Mouse (Mus musculus) neural tube, embryonic 13.5 days (tissue): ENCODE data around the gene Fcho2. TPM values are rescaled to one million over a fixed set of nuclear protein-coding genes. Genes with fewer than 3 reads are reported as not detected.

Experiments
- ATAC-seq: fragments of 200-750 bp; cut with Nextera tagmentation; 2 replicates; pipeline ENCODE4 v1.8.0; 2017; ENCODE audit warnings: low read depth, mild to moderate bottlenecking, moderate TSS enrichment, moderate library complexity
- H3K27ac ChIP-seq: fragments of 300-500 bp; sonication (generic); replicated peaks from 2 replicates; pipeline ENCODE4 v1.5.1; 2015; ENCODE audit warnings: moderate library complexity, mild to moderate bottlenecking, inconsistent platforms
- H3K27me3 ChIP-seq: fragments of 300-500 bp; sonication (generic); 2 replicates; pipeline ENCODE4 v1.6.1; 2015; ENCODE audit warnings: mild to moderate bottlenecking, inconsistent platforms
- H3K36me3 ChIP-seq: fragments of 300-500 bp; sonication (generic); 2 replicates; pipeline ENCODE4 v1.6.1; 2015; ENCODE audit warnings: mild to moderate bottlenecking, inconsistent platforms
- H3K4me1 ChIP-seq: fragments of 300-500 bp; sonication (generic); replicated peaks from 2 replicates; pipeline ENCODE4 v1.6.1; 2015; ENCODE audit warnings: inconsistent platforms
- H3K4me2 ChIP-seq: fragments of 300-500 bp; sonication (generic); 2 replicates; pipeline ENCODE4 v1.6.1; 2015; ENCODE audit warnings: inconsistent platforms, mild to moderate bottlenecking, moderate library complexity
- H3K4me3 ChIP-seq: fragments of 300-500 bp; sonication (generic); 2 replicates; pipeline ENCODE4 v1.5.1; 2015; ENCODE audit warnings: mild to moderate bottlenecking, inconsistent platforms
- H3K9ac ChIP-seq: fragments of 300-500 bp; sonication (generic); 2 replicates; pipeline ENCODE4 v1.6.1; 2015; ENCODE audit warnings: moderate library complexity, mild to moderate bottlenecking, inconsistent platforms
- H3K9me3 ChIP-seq: fragments of 300-500 bp; sonication (generic); 2 replicates; pipeline ENCODE4 v1.6.1; 2016; ENCODE audit warnings: inconsistent platforms
- WGBS: fragments of 180-500 bp; shearing (Covaris S2); methylation state at CpG from one replicate; pipeline ENCODE4 v1.1.7; 2015; 5-methylcytosine and 5-hydroxymethylcytosine counted together
- polyA plus RNA-seq: library from polyadenylated mRNA; unstranded; fragments of >200 nt; fragmentation: Nextera tagmentation; extraction: Ambion mirVana; gene quantifications from 2 replicates; pipeline ENCODE4 v1.2.1, GENCODE M21; 2015

Fcho2 gene
- polyA plus RNA-seq, 1 experiment from 2014 or later: 27.9 TPM

- Histone ChIP-seq H3K27me3 (no peaks in the 10 kb centered on the region), H3K9ac (no peak overlapping the region), H3K36me3 (peaks cover 43% of the 10 kb centered on the region), H3K4me3 (no peak overlapping the region), H3K27ac (no peak overlapping the region), H3K4me1 (no peaks in the 10 kb centered on the region), H3K9me3 (peaks cover 4% of the 10 kb centered on the region; the same call in 1 of the 2 replicates), H3K4me2 (no peak overlapping the region)
- WGBS: 90% methylated on average over 3 of the region's 3 CpGs
- ATAC-seq: no peak
These were observed 19.7 kb downstream of the Fcho2 start for GRCm38 (mm10) chr13:98795511-98795910.

GRCm38 (mm10) chr13:98792864-98793263 lies 22.4 kb downstream of the Fcho2 start:
- Histone ChIP-seq H3K9ac (no peak overlapping the region), H3K27ac (no peak overlapping the region), H3K27me3 (no peaks in the 10 kb centered on the region), H3K4me3 (no peak overlapping the region), H3K4me2 (no peak overlapping the region), H3K4me1 (no peaks in the 10 kb centered on the region), H3K9me3 (no peaks in the 10 kb centered on the region), H3K36me3 (peaks cover 30% of the 10 kb centered on the region)
- no peak for ATAC-seq
- WGBS: 98% methylated on average over 1 of the region's 1 CpGs

GRCm38 (mm10) chr13:98791693-98792092 lies 23.6 kb downstream of the Fcho2 start:
- Histone ChIP-seq H3K27me3 (no peaks in the 10 kb centered on the region), H3K9ac (no peak overlapping the region), H3K36me3 (peaks cover 26% of the 10 kb centered on the region), H3K4me2 (no peak overlapping the region), H3K4me3 (no peak overlapping the region), H3K4me1 (no peaks in the 10 kb centered on the region), H3K9me3 (no peaks in the 10 kb centered on the region), H3K27ac (no peak overlapping the region)
- no peak for ATAC-seq
- WGBS: 94% methylated on average over 1 of the region's 1 CpGs

GRCm38 (mm10) chr13:98786970-98787685 lies 28.1 kb downstream of the Fcho2 start:
- Histone ChIP-seq H3K9me3 (no peaks in the 10 kb centered on the region), H3K9ac (no peak overlapping the region), H3K27ac (no peak overlapping the region), H3K4me1 (no peaks in the 10 kb centered on the region), H3K4me3 (no peak overlapping the region), H3K36me3 (peaks cover 30% of the 10 kb centered on the region), H3K4me2 (no peak overlapping the region), H3K27me3 (no peaks in the 10 kb centered on the region)
- 92% methylated on average over 5 of the region's 5 CpGs for WGBS
- ATAC-seq: no peak

- Histone ChIP-seq H3K4me1 (no peaks in the 10 kb centered on the region), H3K4me2 (no peak overlapping the region), H3K9me3 (no peaks in the 10 kb centered on the region), H3K4me3 (no peak overlapping the region), H3K27me3 (no peaks in the 10 kb centered on the region), H3K27ac (no peak overlapping the region), H3K9ac (no peak overlapping the region), H3K36me3 (peaks cover 37% of the 10 kb centered on the region)
- WGBS: 96% methylated on average over 3 of the region's 3 CpGs
- ATAC-seq: no peak
These were observed 37.3 kb downstream of the Fcho2 start for GRCm38 (mm10) chr13:98777959-98778358.

GRCm38 (mm10) chr13:98771484-98771883 lies 43.8 kb downstream of the Fcho2 start:
- no peaks in the 10 kb centered on the region for H3K27me3 ChIP-seq
- no peak overlapping the region for H3K9ac ChIP-seq
- H3K4me3 ChIP-seq: no peak overlapping the region
- H3K27ac ChIP-seq: no peak overlapping the region
- peaks cover 16% of the 10 kb centered on the region for H3K36me3 ChIP-seq
- 93% methylated on average over 2 of the region's 2 CpGs for WGBS
- H3K4me1 ChIP-seq: peaks cover 5% of the 10 kb centered on the region
- no peaks in the 10 kb centered on the region for H3K9me3 ChIP-seq
- ATAC-seq: no peak
- no peak overlapping the region for H3K4me2 ChIP-seq

GRCm38 (mm10) chr13:98768329-98768728 lies 46.9 kb downstream of the Fcho2 start:
- H3K36me3 ChIP-seq: 0 out of 2 replicates have a peak, but pooled peaks cover under 1% of the 10 kb centered on the region
- no peak overlapping the region for H3K9ac ChIP-seq
- no peak overlapping the region for H3K4me2 ChIP-seq
- ATAC-seq: 0 out of 2 replicates have a peak, but pooled peaks have one; percentile 67
- WGBS: 43% methylated on average over 4 of the region's 4 CpGs
- no peak overlapping the region for H3K27ac ChIP-seq
- no peaks in the 10 kb centered on the region for H3K27me3 ChIP-seq
- H3K4me3 ChIP-seq: no peak overlapping the region
- H3K4me1 ChIP-seq: peaks cover 5% of the 10 kb centered on the region
- H3K9me3 ChIP-seq: no peaks in the 10 kb centered on the region

- Histone ChIP-seq H3K9me3 (no peaks in the 10 kb centered on the region), H3K9ac (no peak overlapping the region), H3K4me1 (no peaks in the 10 kb centered on the region), H3K36me3 (peaks cover 15% of the 10 kb centered on the region; the same call in 1 of the 2 replicates), H3K4me2 (no peak overlapping the region), H3K4me3 (no peak overlapping the region), H3K27me3 (no peaks in the 10 kb centered on the region), H3K27ac (no peak overlapping the region)
- no peak for ATAC-seq
These were observed 53.5 kb downstream of the Fcho2 start for GRCm38 (mm10) chr13:98761771-98762170.

GRCm38 (mm10) chr13:98755886-98756285 lies 59.4 kb downstream of the Fcho2 start:
- Histone ChIP-seq H3K9me3 (no peaks in the 10 kb centered on the region), H3K27ac (no peak overlapping the region), H3K27me3 (no peaks in the 10 kb centered on the region), H3K4me1 (no peaks in the 10 kb centered on the region), H3K4me2 (no peak overlapping the region), H3K36me3 (peaks cover 17% of the 10 kb centered on the region), H3K9ac (no peak overlapping the region), H3K4me3 (no peak overlapping the region)
- WGBS: 92% methylated on average over 1 of the region's 1 CpGs
- ATAC-seq: no peak

- H3K36me3 ChIP-seq: peaks cover 51% of the 10 kb centered on the region
- ATAC-seq: no peak
- H3K9ac ChIP-seq: no peak overlapping the region
These were observed 70.6 kb downstream of the Fcho2 start for GRCm38 (mm10) chr13:98744679-98745078.

GRCm38 (mm10) chr13:98743829-98744228 lies 71.4 kb downstream of the Fcho2 start:
- ATAC-seq: no peak
- Histone ChIP-seq H3K4me2 (no peak overlapping the region), H3K27ac (no peak overlapping the region), H3K9ac (no peak overlapping the region), H3K9me3 (no peaks in the 10 kb centered on the region), H3K4me3 (no peak overlapping the region), H3K27me3 (no peaks in the 10 kb centered on the region), H3K4me1 (no peaks in the 10 kb centered on the region), H3K36me3 (peaks cover 49% of the 10 kb centered on the region)

More at GRCm38 (mm10) chr13:98744679-98745078, 70.6 kb downstream of the Fcho2 start:
- Histone ChIP-seq H3K27ac (no peak overlapping the region), H3K4me1 (no peaks in the 10 kb centered on the region), H3K4me2 (no peak overlapping the region), H3K9me3 (no peaks in the 10 kb centered on the region), H3K27me3 (no peaks in the 10 kb centered on the region), H3K4me3 (no peak overlapping the region)
- WGBS: 54% methylated on average over 1 of the region's 1 CpGs

- no peaks in the 10 kb centered on the region for H3K27me3 ChIP-seq
- no peak overlapping the region for H3K4me2 ChIP-seq
- no peak overlapping the region for H3K27ac ChIP-seq
- H3K9ac ChIP-seq: no peak overlapping the region
- H3K4me3 ChIP-seq: no peak overlapping the region
- peaks cover 49% of the 10 kb centered on the region for H3K36me3 ChIP-seq
- H3K9me3 ChIP-seq: no peaks in the 10 kb centered on the region
- WGBS: 93% methylated on average over 6 of the region's 6 CpGs
- no peak for ATAC-seq
- H3K4me1 ChIP-seq: no peaks in the 10 kb centered on the region
These were observed 72.0 kb downstream of the Fcho2 start for GRCm38 (mm10) chr13:98743214-98743613.

- H3K27ac ChIP-seq: no peak overlapping the region
- H3K9me3 ChIP-seq: no peaks in the 10 kb centered on the region
- H3K27me3 ChIP-seq: no peaks in the 10 kb centered on the region
- H3K9ac ChIP-seq: no peak overlapping the region
- H3K36me3 ChIP-seq: peaks cover 33% of the 10 kb centered on the region
- 94% methylated on average over 2 of the region's 2 CpGs for WGBS
- no peak overlapping the region for H3K4me3 ChIP-seq
- H3K4me2 ChIP-seq: no peak overlapping the region
- no peak for ATAC-seq
- H3K4me1 ChIP-seq: no peaks in the 10 kb centered on the region
These were observed 77.0 kb downstream of the Fcho2 start for GRCm38 (mm10) chr13:98738213-98738612.
